Mouse (Mus musculus) intestine, postnatal 0 days (tissue): ENCODE results near the gene Mfsd6l. TPM values are rescaled to one million over a fixed set of nuclear protein-coding genes. Genes with fewer than 3 reads are reported as not detected.

Experiments
- ATAC-seq: fragments of 200-750 bp; cut with Nextera tagmentation; 2 replicates; pipeline ENCODE4 v1.8.0; 2017; ENCODE audit warnings: mild to moderate bottlenecking, moderate TSS enrichment, moderate library complexity
- H3K27ac ChIP-seq: fragments of 300-500 bp; sonication (generic); 2 replicates; pipeline ENCODE4 v1.5.1; 2014; ENCODE audit warnings: mild to moderate bottlenecking, low read depth, low read length, moderate library complexity
- H3K27me3 ChIP-seq: fragments of 300-500 bp; sonication (generic); replicated peaks from 2 replicates; pipeline ENCODE4 v1.6.1; 2014; ENCODE audit warnings: low read length, mixed read lengths; ENCODE audit not compliant: control insufficient read depth, insufficient read depth
- H3K36me3 ChIP-seq: fragments of 300-500 bp; sonication (generic); 2 replicates; pipeline ENCODE4 v1.6.1; 2014; ENCODE audit warnings: mild to moderate bottlenecking, moderate library complexity; ENCODE audit not compliant: control insufficient read depth, insufficient read depth
- H3K4me1 ChIP-seq: fragments of 300-500 bp; sonication (generic); replicated peaks from 2 replicates; pipeline ENCODE4 v1.6.1; 2014; ENCODE audit warnings: antibody characterized with exemption, low read length, mixed read lengths; ENCODE audit not compliant: control insufficient read depth, insufficient read depth
- H3K4me2 ChIP-seq: fragments of 300-500 bp; sonication (generic); replicated peaks from 2 replicates; pipeline ENCODE4 v1.6.1; 2014; ENCODE audit warnings: low read depth, mild to moderate bottlenecking, moderate library complexity
- H3K4me3 ChIP-seq: fragments of 300-500 bp; sonication (generic); 2 replicates; pipeline ENCODE4 v1.5.1; 2014; ENCODE audit warnings: low read depth, low read length
- H3K9ac ChIP-seq: fragments of 300-500 bp; sonication (generic); 2 replicates; pipeline ENCODE4 v1.6.1; 2014; ENCODE audit warnings: mild to moderate bottlenecking, low read depth, low read length
- H3K9me3 ChIP-seq: fragments of 300-500 bp; sonication (generic); 2 replicates; pipeline ENCODE4 v1.6.1; 2016; ENCODE audit warnings: mixed run types; ENCODE audit not compliant: control insufficient read depth
- CTCF ChIP-seq: sonication (generic); IDR thresholded peaks from 2 replicates; pipeline ENCODE4 v1.5.1; 2016; ENCODE audit warnings: low read depth, mild to moderate bottlenecking, control low read depth, antibody characterized with exemption, moderate library complexity
- WGBS: fragments of 180-500 bp; shearing (Covaris S2); extraction: QIAGEN DNeasy Blood & Tissue Kit; methylation state at CpG from one replicate; pipeline ENCODE4 v1.1.7; 2014; 5-methylcytosine and 5-hydroxymethylcytosine counted together
- polyA plus RNA-seq: library from polyadenylated mRNA; unstranded; fragments of >200 nt; fragmentation: Nextera tagmentation; extraction: Ambion mirVana; gene quantifications from 2 replicates; pipeline ENCODE4 v1.2.1, GENCODE M21; 2015

Mfsd6l gene
- polyA plus RNA-seq, 1 experiment from 2014 or later: 7.7 TPM

DNA sequence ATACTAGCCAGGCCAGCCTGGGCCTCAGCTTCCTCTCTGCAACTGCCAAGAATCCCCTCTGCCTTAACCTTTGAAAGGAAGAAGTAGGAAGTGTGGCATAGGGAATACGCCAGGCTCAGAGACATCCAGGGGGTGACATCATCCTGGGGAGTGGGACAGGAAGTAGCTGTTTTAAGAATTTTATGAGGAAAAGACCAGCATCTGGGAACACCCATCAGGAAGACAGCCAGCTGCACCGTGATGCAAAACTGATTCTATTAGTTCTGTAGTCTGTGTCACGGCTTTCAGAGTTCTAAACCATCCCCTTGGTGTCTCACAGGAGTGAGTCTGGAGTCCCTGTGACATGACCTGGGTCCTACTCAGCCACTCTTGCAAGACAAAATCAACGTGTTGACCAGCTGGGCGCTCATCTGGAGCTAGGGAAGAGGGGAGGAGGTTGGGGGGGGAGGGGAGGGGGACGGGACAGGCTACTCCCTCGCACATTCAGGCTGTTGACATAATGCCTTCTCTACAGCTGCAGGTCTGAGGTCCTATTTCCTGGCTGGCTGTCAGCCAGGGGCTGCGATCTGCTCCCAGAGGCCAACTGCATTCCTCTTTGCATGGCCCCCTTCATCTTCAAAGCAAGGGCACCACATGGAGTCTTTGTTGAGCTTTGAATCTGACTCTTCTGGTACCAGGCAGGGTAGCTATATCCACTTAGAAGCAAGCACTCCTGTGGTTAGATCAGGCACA lies 46.4 kb downstream of the Mfsd6l start:
- H3K4me1 ChIP-seq: no peaks in the 10 kb centered on the region
- no peak overlapping the region for H3K4me3 ChIP-seq
- no peak for TF ChIP-seq CTCF
- H3K27ac ChIP-seq: 0 out of 2 replicates have a peak overlapping the region, but pooled peaks have one; percentile 2
- no peaks in the 10 kb centered on the region for H3K9me3 ChIP-seq
- no peak overlapping the region for H3K9ac ChIP-seq
- WGBS: 17% methylated on average over 8 of the region's 8 CpGs
- H3K4me2 ChIP-seq: no peak overlapping the region
- no peaks in the 10 kb centered on the region for H3K36me3 ChIP-seq
- H3K27me3 ChIP-seq: no peaks in the 10 kb centered on the region
- ATAC-seq: no peak; the same call in 1 of the 2 replicates

GRCm38 (mm10) chr11:68607046-68607445 lies 51.1 kb downstream of the Mfsd6l start:
- WGBS: 80% methylated on average over 2 of the region's 2 CpGs
- H3K4me2 ChIP-seq: no peak overlapping the region
- H3K9ac ChIP-seq: no peak overlapping the region
- no peak overlapping the region for H3K4me3 ChIP-seq
- H3K27ac ChIP-seq: no peak overlapping the region
- H3K27me3 ChIP-seq: no peaks in the 10 kb centered on the region
- no peaks in the 10 kb centered on the region for H3K36me3 ChIP-seq
- no peak for ATAC-seq
- TF ChIP-seq CTCF: no peak
- no peaks in the 10 kb centered on the region for H3K4me1 ChIP-seq
- H3K9me3 ChIP-seq: no peaks in the 10 kb centered on the region

Other genes starting within 250 kb of the Mfsd6l start
- 8.7 and 8.8 TPM in 2 replicates for gene Ntn1, start 155.4 kb upstream of the Mfsd6l start, polyA plus RNA-seq
- 0.22 and 0.35 TPM in 2 replicates for gene Pik3r5, start 124.1 kb upstream of the Mfsd6l start, polyA plus RNA-seq
- gene Pik3r6, start 53.2 kb upstream of the Mfsd6l start, polyA plus RNA-seq: 1.0 and 1.4 TPM in 2 replicates
- gene Ccdc42, start 30.8 kb downstream of the Mfsd6l start, polyA plus RNA-seq: 0.21 TPM in 1 of 2 replicates, not detected in the other
- 16.7 and 16.8 TPM in 2 replicates for gene Myh10, start 135.4 kb downstream of the Mfsd6l start, polyA plus RNA-seq